Mouse (Mus musculus) lung, adult 18-20 months (tissue): Measurements from ENCODE around the gene Kifc3.
A peak's percentile ranks its signal among the peaks of the same experiment; 100 is the strongest.

Source experiments
- DNase-seq, 2 experiments: peaks; one replicate each; pipeline ENCODE4 v3.0.0; 2022; ENCODE audit warnings: mixed read lengths in 2 of 2

Gene Kifc3

GRCm38 (mm10) chr8:95154654-95155053, 48.0 kb downstream of the Kifc3 start:
- no peak for DNase-seq

GRCm38 (mm10) chr8:95154056-95154455, 48.6 kb downstream of the Kifc3 start:
- no peak for DNase-seq

- DNase-seq, result no peak
Measured at GRCm38 (mm10) chr8:95150608-95151007, 52.0 kb downstream of the Kifc3 start.

- DNase-seq, result no peak
Measured at GRCm38 (mm10) chr8:95149426-95149825, 53.2 kb downstream of the Kifc3 start.

- no peak for DNase-seq
Measured at GRCm38 (mm10) chr8:95146846-95147245, 55.8 kb downstream of the Kifc3 start.

- peak; percentile 68 to 77 for DNase-seq
Measured at GRCm38 (mm10) chr8:95146044-95146745, 56.4 kb downstream of the Kifc3 start.

- DNase-seq, result no peak
Measured at GRCm38 (mm10) chr8:95144631-95145015, 58.0 kb downstream of the Kifc3 start.

- DNase-seq, result peak; percentile 41 to 53
Measured at GRCm38 (mm10) chr8:95143805-95144630, 58.6 kb downstream of the Kifc3 start.

- peak in 1 of 2 experiments; percentile 46 for DNase-seq
Measured at GRCm38 (mm10) chr8:95142985-95143804, 59.4 kb downstream of the Kifc3 start.

- peak; percentile 81 to 82 for DNase-seq
Measured at GRCm38 (mm10) chr8:95142075-95142831, 60.4 kb downstream of the Kifc3 start.

GRCm38 (mm10) chr8:95141469-95142074, 61.0 kb downstream of the Kifc3 start:
- DNase-seq, result peak in 1 of 2 experiments; percentile 31

- peak; percentile 49 to 61 for DNase-seq
Measured at GRCm38 (mm10) chr8:95141026-95141425, 61.6 kb downstream of the Kifc3 start.

GRCm38 (mm10) chr8:95140555-95140954, 62.1 kb downstream of the Kifc3 start:
- DNase-seq, result peak in 1 of 2 experiments; percentile 48

- no peak for DNase-seq
Measured at GRCm38 (mm10) chr8:95139051-95139365, 63.6 kb downstream of the Kifc3 start.

GRCm38 (mm10) chr8:95138341-95139050, 64.1 kb downstream of the Kifc3 start:
- DNase-seq, result no peak

GRCm38 (mm10) chr8:95137641-95138098, 64.9 kb downstream of the Kifc3 start:
- peak; percentile 72 to 82 for DNase-seq

- DNase-seq, result no peak
Measured at GRCm38 (mm10) chr8:95137201-95137600, 65.4 kb downstream of the Kifc3 start.

- no peak for DNase-seq
Measured at GRCm38 (mm10) chr8:95136218-95136617, 66.4 kb downstream of the Kifc3 start.

GRCm38 (mm10) chr8:95135242-95135641, 67.4 kb downstream of the Kifc3 start:
- DNase-seq, result no peak

GRCm38 (mm10) chr8:95134186-95134585, 68.4 kb downstream of the Kifc3 start:
- no peak for DNase-seq

- no peak for DNase-seq
Measured at GRCm38 (mm10) chr8:95131983-95132382, 70.6 kb downstream of the Kifc3 start.
